Mouse (Mus musculus) CH12.LX (cell line): Measurements from ENCODE around the gene Cpa1. TPM values are rescaled to one million over a fixed set of nuclear protein-coding genes. Genes with fewer than 3 reads are reported as not detected.

Experiments used
- DNase-seq: peaks from one replicate; pipeline ENCODE4 v3.0.0-alpha.2; 2013; ENCODE audit errors: extremely low read depth
- H3K27ac ChIP-seq: 2 replicates; pipeline ENCODE4 v1.5.1; 2012; ENCODE audit warnings: low read depth, mild to moderate bottlenecking, control low read depth, moderate library complexity; ENCODE audit not compliant: insufficient read depth
- H3K27me3 ChIP-seq: replicated peaks from 2 replicates; pipeline ENCODE3; 2012; ENCODE audit warnings: inconsistent platforms
- H3K36me3 ChIP-seq, 2 experiments: replicated peaks in 1 of 2; 2 replicates each; pipeline versions ENCODE3 to v1.6.1; 2012; ENCODE audit warnings: inconsistent platforms in 1 of 2, low read length in 1 of 2, mild to moderate bottlenecking in 1 of 2, mixed read lengths in 1 of 2, moderate library complexity in 1 of 2; ENCODE audit not compliant: control insufficient read depth in 1 of 2, insufficient read depth in 1 of 2
- H3K4me1 ChIP-seq, 2 experiments: 2 replicates each; pipeline ENCODE4 v1.6.1; 2012; ENCODE audit warnings: inconsistent platforms in 1 of 2, moderate library complexity in 1 of 2; ENCODE audit not compliant: insufficient read depth in 2 of 2, control insufficient read depth in 1 of 2
- H3K4me2 ChIP-seq: 2 replicates; pipeline ENCODE4 v1.6.1; 2012; ENCODE audit warnings: low read depth, mild to moderate bottlenecking, control low read depth; ENCODE audit not compliant: poor library complexity, insufficient read depth, severe bottlenecking
- H3K4me3 ChIP-seq, 3 experiments: fragments of 150-350 bp in 1 of 3; sonication (generic) in 1 of 3; replicated peaks in 1 of 3; 2 replicates each; pipeline versions ENCODE3 to v1.5.1; 2011 to 2012; ENCODE audit warnings: low read depth in 2 of 3, low read length in 2 of 3, mild to moderate bottlenecking in 2 of 3, moderate library complexity in 2 of 3, control low read depth in 1 of 3, improper control_type of control experiment in 1 of 3, inconsistent platforms in 1 of 3, mixed read lengths in 1 of 3; ENCODE audit not compliant: poor library complexity in 1 of 3
- H3K79me2 ChIP-seq: replicated peaks from 2 replicates; pipeline ENCODE4 v1.6.1; 2012; ENCODE audit warnings: mild to moderate bottlenecking, moderate library complexity; ENCODE audit not compliant: control insufficient read depth, poor library complexity, insufficient read depth, severe bottlenecking; ENCODE audit errors: extremely low read depth
- H3K9ac ChIP-seq: 2 replicates; pipeline ENCODE4 v1.6.1; 2012; ENCODE audit warnings: low read depth, mild to moderate bottlenecking, control low read depth, moderate library complexity; ENCODE audit not compliant: insufficient read depth
- H3K9me3 ChIP-seq: replicated peaks from 2 replicates; pipeline ENCODE3; 2012; ENCODE audit warnings: low read length, inconsistent platforms, mixed read lengths
- RAD21 ChIP-seq: IDR thresholded peaks from 2 replicates; pipeline ENCODE4 v1.6.1; 2011; ENCODE audit warnings: low read depth, mild to moderate bottlenecking, low read length, improper control_type of control experiment, moderate library complexity
- TBP ChIP-seq: conservative IDR thresholded peaks from 2 replicates; pipeline ENCODE4 v1.6.1; 2011; ENCODE audit warnings: low read depth, low read length, improper control_type of control experiment
- dilution Hi-C: fragments of 300-500 bp; cut with MboI; formaldehyde crosslinking; loops from 2 replicates; pipeline ENCODE4 v1.14.3; 2020; ENCODE audit warnings: low sequenced_read_pairs; ENCODE audit not compliant: extremely low pct_unique_long_range_greater_than_20kb, extremely low pct_ligation_motif_present
- in situ Hi-C: fragments of 300-500 bp; cut with MboI; formaldehyde crosslinking; loops from 3 replicates; pipeline ENCODE4 v1.14.3; 2019; ENCODE audit warnings: low sequenced_read_pairs, low pct_ligation_motif_present, low pct_unique_long_range_greater_than_20kb, mixed read lengths
- polyA plus RNA-seq: library from polyadenylated mRNA; unstranded; fragments of >175 nt; gene quantifications from 2 replicates; pipeline ENCODE4 v1.2.1, GENCODE M21; 2012; ENCODE audit warnings: low read depth; ENCODE audit not compliant: insufficient read length
- total RNA-seq, 2 experiments: library from RNA; depleted of rRNA; stranded (reverse); fragments of 300-350 nt in 1 of 2; fragments of >200 nt in 1 of 2; gene quantifications; 2 replicates each; pipeline ENCODE4 v1.2.3; 2012 to 2014

Cpa1 gene
- total and polyA plus RNA-seq, 3 experiments: not detected

GRCm38 (mm10) chr6:30694209-30694608 is 55.2 kb downstream of the Cpa1 start:
- Histone ChIP-seq H3K36me3 (no peaks in the 10 kb centered on the region), H3K79me2 (no peaks in the 10 kb centered on the region), H3K27me3 (no peaks in the 10 kb centered on the region), H3K27ac (no peak overlapping the region), H3K4me2 (peak overlapping the region; percentile 58), H3K9me3 (no peaks in the 10 kb centered on the region), H3K9ac (peak overlapping the region; percentile 13; the same call in 1 of the 2 replicates), H3K4me1 (peaks cover 3 to 21% of the 10 kb centered on the region in 2 experiments), H3K4me3 (peak overlapping the region; percentile 47 to 72 (median 66))
- in situ Hi-C loops (no loop called here), dilution Hi-C loops (no loop called here)
- no peak for TF ChIP-seq RAD21
- TF ChIP-seq TBP: 0 out of 2 replicates have a peak, but pooled peaks have one; percentile 15
- peak; percentile 34 for DNase-seq

Other genes with a start within 250 kb of the Cpa1 start
- 59.5 and 61.3 TPM in 2 replicates for gene Zc3hc1, start 248.2 kb upstream of the Cpa1 start, total RNA-seq (2012; rRNA removed)
- 89.5 and 94.4 TPM in 2 replicates for gene Zc3hc1, start 248.2 kb upstream of the Cpa1 start, total RNA-seq (2014; rRNA removed)
- gene Zc3hc1, start 248.2 kb upstream of the Cpa1 start, polyA plus RNA-seq: 72.9 and 80.2 TPM in 2 replicates
- gene Klhdc10, start 237.3 kb upstream of the Cpa1 start, total RNA-seq (2012; rRNA removed): 30.6 and 37.7 TPM in 2 replicates
- gene Klhdc10, start 237.3 kb upstream of the Cpa1 start, total RNA-seq (2014; rRNA removed): 22.1 and 26.3 TPM in 2 replicates
- gene Klhdc10, start 237.3 kb upstream of the Cpa1 start, polyA plus RNA-seq: 29.6 and 35.8 TPM in 2 replicates
- gene Tmem209, start 129.4 kb upstream of the Cpa1 start, total RNA-seq (2012; rRNA removed): 25.1 and 27.1 TPM in 2 replicates
- gene Tmem209, start 129.4 kb upstream of the Cpa1 start, total RNA-seq (2014; rRNA removed): 46.5 and 53.3 TPM in 2 replicates
- gene Tmem209, start 129.4 kb upstream of the Cpa1 start, polyA plus RNA-seq: 53.2 and 59.2 TPM in 2 replicates
- 0.17 and 0.34 TPM in 2 replicates for gene Ssmem1, start 129.4 kb upstream of the Cpa1 start, total RNA-seq (2012; rRNA removed)
- 0.23 and 0.34 TPM in 2 replicates for gene Ssmem1, start 129.4 kb upstream of the Cpa1 start, total RNA-seq (2014; rRNA removed)
- not detected in 2 replicates for gene Ssmem1, start 129.4 kb upstream of the Cpa1 start, polyA plus RNA-seq
- not detected in 2 replicates for gene Cpa2, start 97.6 kb upstream of the Cpa1 start, total RNA-seq (2012; rRNA removed)
- not detected in 2 replicates for gene Cpa2, start 97.6 kb upstream of the Cpa1 start, total RNA-seq (2014; rRNA removed)
- gene Cpa2, start 97.6 kb upstream of the Cpa1 start, polyA plus RNA-seq: not detected in 2 replicates
- gene Cpa4, start 70.8 kb upstream of the Cpa1 start, total RNA-seq (2012; rRNA removed): not detected in 2 replicates
- not detected in 2 replicates for gene Cpa4, start 70.8 kb upstream of the Cpa1 start, total RNA-seq (2014; rRNA removed)
- not detected in 2 replicates for gene Cpa4, start 70.8 kb upstream of the Cpa1 start, polyA plus RNA-seq
- gene Cpa5, start 28.2 kb upstream of the Cpa1 start, total RNA-seq (2012; rRNA removed): not detected in 2 replicates
- gene Cpa5, start 28.2 kb upstream of the Cpa1 start, total RNA-seq (2014; rRNA removed): not detected in 2 replicates
- not detected in 2 replicates for gene Cpa5, start 28.2 kb upstream of the Cpa1 start, polyA plus RNA-seq
- gene Cep41, start 54.5 kb downstream of the Cpa1 start, total RNA-seq (2012; rRNA removed): 4.2 and 4.5 TPM in 2 replicates
- gene Cep41, start 54.5 kb downstream of the Cpa1 start, total RNA-seq (2014; rRNA removed): 9.0 and 11.4 TPM in 2 replicates
- 7.1 and 8.7 TPM in 2 replicates for gene Cep41, start 54.5 kb downstream of the Cpa1 start, polyA plus RNA-seq
- 0.08 and 0.13 TPM in 2 replicates for gene Mest, start 84.3 kb downstream of the Cpa1 start, total RNA-seq (2012; rRNA removed)
- gene Mest, start 84.3 kb downstream of the Cpa1 start, total RNA-seq (2014; rRNA removed): not detected in 2 replicates
- 0.42 TPM in 1 of 2 replicates, not detected in the other for gene Mest, start 84.3 kb downstream of the Cpa1 start, polyA plus RNA-seq